Mouse (Mus musculus) urinary bladder, postnatal 10 days (tissue): ENCODE results near the gene Zfpm1.

ENCODE experiments used
- DNase-seq: peaks from one replicate; pipeline ENCODE4 v3.0.0; 2022; ENCODE audit warnings: low spot score

Gene Zfpm1

DNA sequence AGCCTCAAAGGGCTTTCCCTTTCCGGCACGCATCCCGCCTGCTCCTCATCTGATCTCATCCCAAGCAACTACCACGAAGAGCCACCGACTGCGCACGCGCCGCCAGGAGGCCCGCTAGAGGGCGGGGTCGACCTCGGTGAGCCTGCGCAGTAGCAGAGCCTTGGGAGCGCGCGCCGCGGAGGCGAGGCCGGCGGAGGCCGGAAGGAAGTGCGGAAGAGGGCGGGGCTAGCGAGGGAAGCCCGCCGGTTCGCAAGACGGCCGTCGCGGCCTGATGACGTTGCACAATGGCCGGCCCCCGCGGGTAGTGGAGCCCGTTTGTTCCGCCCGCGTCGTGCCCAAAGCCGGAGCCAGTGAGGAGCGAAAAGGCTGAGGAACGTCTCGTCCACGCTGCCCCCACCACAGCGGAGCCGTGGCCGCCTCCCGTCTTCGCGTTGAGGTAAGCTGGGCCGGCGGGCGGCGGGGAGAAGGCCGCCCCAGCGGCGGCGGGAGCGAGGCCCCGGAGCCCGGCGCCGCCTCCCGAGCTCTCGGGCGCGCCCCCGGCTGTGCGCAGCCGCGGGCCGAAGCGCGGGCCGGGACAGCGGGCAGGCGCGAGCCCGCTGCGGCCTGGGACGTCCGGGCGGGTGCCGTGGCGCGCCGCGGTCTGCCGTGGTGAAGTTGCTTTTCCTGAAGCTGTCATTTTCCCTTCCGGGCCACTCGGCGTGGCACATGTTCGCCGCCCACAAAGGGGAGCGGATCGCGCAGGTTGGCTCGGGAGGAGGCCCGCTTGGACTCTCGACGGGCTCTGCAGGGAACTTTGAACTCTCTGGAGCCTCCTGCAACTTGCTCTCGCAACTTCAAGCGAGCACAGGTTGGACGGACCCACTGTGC lies 94.7 kb downstream of the Zfpm1 start, which contains the start of gene Zc3h18:
TSS of gene Zc3h18 (plus strand) at position 245 of the 867 bp plus-strand sequence.
- DNase-seq, result peak; percentile 99

DNA sequence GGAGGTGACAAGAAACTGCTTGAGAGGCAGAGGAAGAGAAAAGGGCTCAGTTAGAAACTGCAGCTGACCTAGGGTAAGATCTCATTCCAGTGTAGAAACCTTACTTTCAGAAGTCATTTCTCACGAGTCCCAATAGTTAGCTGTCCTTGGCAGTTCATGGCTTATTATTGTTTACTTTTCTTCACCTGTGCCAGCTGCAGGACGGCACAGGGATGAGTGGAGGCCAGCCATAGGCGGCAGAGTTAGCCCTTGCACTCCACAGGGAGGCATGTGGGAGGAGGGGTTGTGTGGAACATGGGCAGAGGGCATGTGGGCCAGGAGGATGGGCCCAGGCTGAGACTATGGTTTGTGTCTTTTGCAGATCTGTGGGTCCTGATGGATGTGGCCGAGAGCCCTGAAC lies 101.1 kb downstream of the Zfpm1 start:
- no peak for DNase-seq
